Mouse (Mus musculus): Measurements from ENCODE around the gene Xpa. TPM values are rescaled to one million over a fixed set of nuclear protein-coding genes. Genes with fewer than 3 reads are reported as not detected.
A peak's percentile ranks its signal among the peaks of the same experiment; 100 is the strongest.
"Not testable (repeated sequence)": the region's sequence is repeated elsewhere in the genome, so short reads cannot be mapped to it uniquely, and the experiment has no call there.

Gene Xpa
- polyA plus RNA-seq, 1 experiment = not detected

- WGBS = 7% methylated on average over 6 of the region's 6 CpGs
- peak overlapping the region; percentile 71 for H3K4me3 ChIP-seq (ENCODE audit: insufficient read depth, low read depth, low read length)
- TF ChIP-seq POLR2A (IDR thresholded peaks at IDR 0.05; ENCODE audit: insufficient read depth, low read depth, low read length) (no peak), CTCF (IDR thresholded peaks at IDR 0.05; ENCODE audit: insufficient read depth, low read depth, low read length) (no peak)
- H3K27ac ChIP-seq (ENCODE audit: insufficient read depth, low read depth, low read length) = peak overlapping the region; percentile 82
- peaks cover 11% of the 10 kb centered on the region for H3K4me1 ChIP-seq (ENCODE audit: control insufficient read depth, insufficient read depth, low read length)
Measured at GRCm38 (mm10) chr4:46196513-46196912, 402 bp upstream of the Xpa start.

- H3K4me3 ChIP-seq (ENCODE audit: insufficient read depth, low read depth, low read length); H3K27ac ChIP-seq (ENCODE audit: insufficient read depth, low read depth, low read length): not testable (repeated sequence)
- peaks cover 11% of the 10 kb centered on the region for H3K4me1 ChIP-seq (ENCODE audit: control insufficient read depth, insufficient read depth, low read length)
Measured at GRCm38 (mm10) chr4:46192011-46192410, 4.1 kb downstream of the Xpa start.

- no peak overlapping the region for H3K27ac ChIP-seq (ENCODE audit: insufficient read depth, low read depth, low read length)
- TF ChIP-seq CTCF (IDR thresholded peaks at IDR 0.05; ENCODE audit: insufficient read depth, low read depth, low read length) (no peak), POLR2A (IDR thresholded peaks at IDR 0.05; ENCODE audit: insufficient read depth, low read depth, low read length) (no peak)
- H3K4me1 ChIP-seq (ENCODE audit: control insufficient read depth, insufficient read depth, low read length) = no peaks in the 10 kb centered on the region
- 64% methylated on average over 3 of the region's 3 CpGs for WGBS
- H3K4me3 ChIP-seq (ENCODE audit: insufficient read depth, low read depth, low read length) = no peak overlapping the region
Measured at GRCm38 (mm10) chr4:46186466-46186865, 9.6 kb downstream of the Xpa start.

- H3K4me1 ChIP-seq (ENCODE audit: control insufficient read depth, insufficient read depth, low read length) = no peaks in the 10 kb centered on the region
- TF ChIP-seq CTCF (IDR thresholded peaks at IDR 0.05; ENCODE audit: insufficient read depth, low read depth, low read length) = no peak
- no peak for TF ChIP-seq POLR2A (IDR thresholded peaks at IDR 0.05; ENCODE audit: insufficient read depth, low read depth, low read length)
- 68% methylated on average over 9 of the region's 9 CpGs for WGBS
- H3K27ac ChIP-seq (ENCODE audit: insufficient read depth, low read depth, low read length) = no peak overlapping the region
- no peak overlapping the region for H3K4me3 ChIP-seq (ENCODE audit: insufficient read depth, low read depth, low read length)
Measured at GRCm38 (mm10) chr4:46185890-46186289, 10.2 kb downstream of the Xpa start.

GRCm38 (mm10) chr4:46185423-46185822 is 10.7 kb downstream of the Xpa start:
- WGBS = 72% methylated on average over 8 of the region's 8 CpGs
- H3K27ac ChIP-seq (ENCODE audit: insufficient read depth, low read depth, low read length) = no peak overlapping the region
- TF ChIP-seq POLR2A (IDR thresholded peaks at IDR 0.05; ENCODE audit: insufficient read depth, low read depth, low read length) (no peak), CTCF (IDR thresholded peaks at IDR 0.05; ENCODE audit: insufficient read depth, low read depth, low read length) (no peak)
- H3K4me3 ChIP-seq (ENCODE audit: insufficient read depth, low read depth, low read length) = no peak overlapping the region
- no peaks in the 10 kb centered on the region for H3K4me1 ChIP-seq (ENCODE audit: control insufficient read depth, insufficient read depth, low read length)

GRCm38 (mm10) chr4:46182181-46182580 is 13.9 kb downstream of the Xpa start:
- TF ChIP-seq CTCF (IDR thresholded peaks at IDR 0.05; ENCODE audit: insufficient read depth, low read depth, low read length) = no peak
- TF ChIP-seq POLR2A (IDR thresholded peaks at IDR 0.05; ENCODE audit: insufficient read depth, low read depth, low read length) = no peak
- no peak overlapping the region for H3K4me3 ChIP-seq (ENCODE audit: insufficient read depth, low read depth, low read length)
- no peak overlapping the region for H3K27ac ChIP-seq (ENCODE audit: insufficient read depth, low read depth, low read length)
- peaks cover 4% of the 10 kb centered on the region; the same call in 1 of the 2 replicates for H3K4me1 ChIP-seq (ENCODE audit: control insufficient read depth, insufficient read depth, low read length)
- 86% methylated on average over 7 of the region's 7 CpGs for WGBS

- Histone ChIP-seq H3K4me3 (ENCODE audit: insufficient read depth, low read depth, low read length) (no peak overlapping the region), H3K4me1 (ENCODE audit: control insufficient read depth, insufficient read depth, low read length) (peaks cover 8% of the 10 kb centered on the region; the same call in 1 of the 2 replicates), H3K27ac (ENCODE audit: insufficient read depth, low read depth, low read length) (no peak overlapping the region)
- TF ChIP-seq POLR2A (IDR thresholded peaks at IDR 0.05; ENCODE audit: insufficient read depth, low read depth, low read length) (no peak), CTCF (IDR thresholded peaks at IDR 0.05; ENCODE audit: insufficient read depth, low read depth, low read length) (no peak)
- 75% methylated on average over 6 of the region's 6 CpGs for WGBS
Measured at GRCm38 (mm10) chr4:46181168-46181567, 14.9 kb downstream of the Xpa start.

GRCm38 (mm10) chr4:46177496-46177895 is 18.6 kb downstream of the Xpa start:
- no peak for TF ChIP-seq POLR2A (IDR thresholded peaks at IDR 0.05; ENCODE audit: insufficient read depth, low read depth, low read length)
- no peak for TF ChIP-seq CTCF (IDR thresholded peaks at IDR 0.05; ENCODE audit: insufficient read depth, low read depth, low read length)
- Histone ChIP-seq H3K4me1 (ENCODE audit: control insufficient read depth, insufficient read depth, low read length) (peaks cover 8% of the 10 kb centered on the region; the same call in 1 of the 2 replicates), H3K27ac (ENCODE audit: insufficient read depth, low read depth, low read length) (no peak overlapping the region), H3K4me3 (ENCODE audit: insufficient read depth, low read depth, low read length) (no peak overlapping the region)
- WGBS = 79% methylated on average over 7 of the region's 7 CpGs

- no peak overlapping the region for H3K27ac ChIP-seq (ENCODE audit: insufficient read depth, low read depth, low read length)
- no peak overlapping the region for H3K4me3 ChIP-seq (ENCODE audit: insufficient read depth, low read depth, low read length)
- WGBS = 33% methylated on average over 5 of the region's 5 CpGs
- peaks cover 8% of the 10 kb centered on the region; the same call in 1 of the 2 replicates for H3K4me1 ChIP-seq (ENCODE audit: control insufficient read depth, insufficient read depth, low read length)
- TF ChIP-seq CTCF (IDR thresholded peaks at IDR 0.05; ENCODE audit: insufficient read depth, low read depth, low read length) (no peak), POLR2A (IDR thresholded peaks at IDR 0.05; ENCODE audit: insufficient read depth, low read depth, low read length) (no peak)
Measured at GRCm38 (mm10) chr4:46177018-46177417, 19.1 kb downstream of the Xpa start.

GRCm38 (mm10) chr4:46176313-46176712 is 19.8 kb downstream of the Xpa start:
- no peak overlapping the region for H3K27ac ChIP-seq (ENCODE audit: insufficient read depth, low read depth, low read length)
- no peak for TF ChIP-seq CTCF (IDR thresholded peaks at IDR 0.05; ENCODE audit: insufficient read depth, low read depth, low read length)
- no peak for TF ChIP-seq POLR2A (IDR thresholded peaks at IDR 0.05; ENCODE audit: insufficient read depth, low read depth, low read length)
- peaks cover 8% of the 10 kb centered on the region; the same call in 1 of the 2 replicates for H3K4me1 ChIP-seq (ENCODE audit: control insufficient read depth, insufficient read depth, low read length)

More at GRCm38 (mm10) chr4:46176313-46176712, 19.8 kb downstream of the Xpa start:
- 79% methylated on average over 4 of the region's 4 CpGs for WGBS
- no peak overlapping the region for H3K4me3 ChIP-seq (ENCODE audit: insufficient read depth, low read depth, low read length)

All from olfactory bulb, adult 2 months (tissue).